Mouse (Mus musculus) heart, adult 2 months (tissue): ENCODE measurements around the gene Ccnb1. TPM values are rescaled to one million over a fixed set of nuclear protein-coding genes. Genes with fewer than 3 reads are reported as not detected.

Experiments
- DNase-seq, 2 experiments: peaks; one replicate each; pipeline ENCODE4 v3.0.0; 2021
- H3K27ac ChIP-seq: fragments of 200-600 bp; 2 replicates; pipeline ENCODE4 v1.8.1; 2022
- H3K27me3 ChIP-seq: fragments of 200-500 bp; 2 replicates; pipeline ENCODE4 v1.6.1; 2012; ENCODE audit warnings: mild to moderate bottlenecking, low read length, inconsistent platforms, mixed read lengths; ENCODE audit not compliant: control insufficient read depth, insufficient read depth
- H3K36me3 ChIP-seq: fragments of 200-500 bp; 2 replicates; pipeline ENCODE4 v1.6.1; 2012; ENCODE audit warnings: low read length, inconsistent platforms; ENCODE audit not compliant: control insufficient read depth, insufficient read depth
- H3K4me1 ChIP-seq: fragments of 200-500 bp; 2 replicates; pipeline ENCODE4 v1.6.1; 2011; ENCODE audit warnings: low read length; ENCODE audit not compliant: control insufficient read depth, insufficient read depth
- H3K4me3 ChIP-seq: fragments of 200-600 bp; 2 replicates; pipeline ENCODE4 v1.8.1; 2022
- H3K79me2 ChIP-seq: fragments of 200-500 bp; replicated peaks from 2 replicates; pipeline ENCODE4 v1.6.1; 2012; ENCODE audit warnings: mild to moderate bottlenecking, inconsistent platforms, low read length, moderate library complexity, mixed read lengths; ENCODE audit not compliant: control insufficient read depth, insufficient read depth
- H3K9ac ChIP-seq: fragments of 200-500 bp; 2 replicates; pipeline ENCODE4 v1.6.1; 2012; ENCODE audit warnings: low read depth, mild to moderate bottlenecking, control low read depth, inconsistent platforms, low read length, mixed read lengths
- CTCF ChIP-seq: fragments of 200-600 bp; IDR thresholded peaks from 2 replicates; pipeline ENCODE4 v1.8.1; 2022; ENCODE audit warnings: antibody characterized with exemption, mild to moderate bottlenecking, moderate library complexity
- EP300 ChIP-seq: fragments of 200-500 bp; IDR thresholded peaks from 2 replicates; pipeline ENCODE4 v1.6.1; 2011; ENCODE audit warnings: low read depth, low read length, control low read depth; ENCODE audit not compliant: insufficient read depth
- POLR2A ChIP-seq: fragments of 200-500 bp; IDR thresholded peaks from 2 replicates; pipeline ENCODE4 v1.6.1; 2011; ENCODE audit warnings: mild to moderate bottlenecking, low read depth, low read length, control low read depth; ENCODE audit not compliant: insufficient read depth
- WGBS: fragments of 180-500 bp; shearing (Covaris S2); methylation state at CpG from one replicate; pipeline ENCODE4 v1.1.7; 2018; 5-methylcytosine and 5-hydroxymethylcytosine counted together
- intact Hi-C: fragments of 180-260 bp; cut with DNase I; formaldehyde crosslinking; loops from one replicate; pipeline ENCODE4 v1.15.1; 2025
- long read RNA-seq: library from polyadenylated mRNA; stranded (forward); transcript quantifications from one replicate; pipeline ENCODE4 v2.0.0, GENCODE M21; 2021
- polyA plus RNA-seq: library from polyadenylated mRNA; depleted of rRNA; stranded (reverse); fragments of >200 nt; gene quantifications from 2 replicates; pipeline ENCODE4 v1.2.3, GENCODE M21; 2012; rRNA removed
- total RNA-seq, 2 experiments: library from RNA; stranded (reverse); gene quantifications; 2 replicates each; pipeline ENCODE4 v1.2.3; 2021

Ccnb1 gene
- total RNA-seq = under 1 TPM; 0.21 to 0.41 TPM
- 0.35 and 0.59 TPM in 2 replicates for polyA plus RNA-seq
- long read RNA-seq = 0 reads

GRCm38 (mm10) chr13:100786414-100786867 lies at the start of gene Ccnb1:
TSS of gene Ccnb1 (minus strand) at chr13:100786570.
- Histone ChIP-seq H3K79me2 (no peaks in the 10 kb centered on the region), H3K9ac (peak within 1 kb of the TSS; percentile 19; the same call in 1 of the 2 replicates), H3K4me3 (peak within 1 kb of the TSS; percentile 59), H3K27ac (peak within 1 kb of the TSS; percentile 26; the same call in 1 of the 2 replicates), H3K4me1 (no peaks in the 10 kb centered on the region; the same call in 1 of the 2 replicates), H3K36me3 (no peaks in the 10 kb centered on the region), H3K27me3 (no peaks in the 10 kb centered on the region)
- WGBS = under 1% methylated on average over 35 of the region's 35 CpGs
- DNase-seq = peak; percentile 91 to 92
- peak; percentile 27; the same call in 1 of the 2 replicates for TF ChIP-seq POLR2A
- TF ChIP-seq CTCF = peak; percentile 54
- TF ChIP-seq EP300 = no peak
- intact Hi-C loops = loop anchor here (1.0 to 2.0 kb wide), 2 partner anchors 42 to 47 kb away; partner anchors contain the start of genes Mrps36 and Slc30a5

GRCm38 (mm10) chr13:100834777-100835176 lies 48.4 kb upstream of the Ccnb1 start:
- no peaks in the 10 kb centered on the region for H3K27me3 ChIP-seq
- H3K4me3 ChIP-seq = no peak overlapping the region
- H3K27ac ChIP-seq = no peak overlapping the region
- peaks cover 1% of the 10 kb centered on the region; the same call in 1 of the 2 replicates for H3K79me2 ChIP-seq
- H3K36me3 ChIP-seq = peaks cover 7% of the 10 kb centered on the region; the same call in 1 of the 2 replicates
- H3K4me1 ChIP-seq = peaks cover 5% of the 10 kb centered on the region
- no peak for DNase-seq
- TF ChIP-seq EP300 (no peak), CTCF (no peak), POLR2A (no peak)
- H3K9ac ChIP-seq = no peak overlapping the region
- intact Hi-C loops = no loop called here

- peak overlapping the region; percentile 100; the same call in 1 of the 2 replicates for H3K4me3 ChIP-seq
- intact Hi-C loops = loop anchor here (1.0 to 2.0 kb wide), 2 partner anchors 47 to 89 kb away; partner anchors contain the start of genes Ccnb1 and Mrps36
Observed at GRCm38 (mm10) chr13:100833640-100834002, 47.3 kb upstream of the Ccnb1 start.

DNA sequence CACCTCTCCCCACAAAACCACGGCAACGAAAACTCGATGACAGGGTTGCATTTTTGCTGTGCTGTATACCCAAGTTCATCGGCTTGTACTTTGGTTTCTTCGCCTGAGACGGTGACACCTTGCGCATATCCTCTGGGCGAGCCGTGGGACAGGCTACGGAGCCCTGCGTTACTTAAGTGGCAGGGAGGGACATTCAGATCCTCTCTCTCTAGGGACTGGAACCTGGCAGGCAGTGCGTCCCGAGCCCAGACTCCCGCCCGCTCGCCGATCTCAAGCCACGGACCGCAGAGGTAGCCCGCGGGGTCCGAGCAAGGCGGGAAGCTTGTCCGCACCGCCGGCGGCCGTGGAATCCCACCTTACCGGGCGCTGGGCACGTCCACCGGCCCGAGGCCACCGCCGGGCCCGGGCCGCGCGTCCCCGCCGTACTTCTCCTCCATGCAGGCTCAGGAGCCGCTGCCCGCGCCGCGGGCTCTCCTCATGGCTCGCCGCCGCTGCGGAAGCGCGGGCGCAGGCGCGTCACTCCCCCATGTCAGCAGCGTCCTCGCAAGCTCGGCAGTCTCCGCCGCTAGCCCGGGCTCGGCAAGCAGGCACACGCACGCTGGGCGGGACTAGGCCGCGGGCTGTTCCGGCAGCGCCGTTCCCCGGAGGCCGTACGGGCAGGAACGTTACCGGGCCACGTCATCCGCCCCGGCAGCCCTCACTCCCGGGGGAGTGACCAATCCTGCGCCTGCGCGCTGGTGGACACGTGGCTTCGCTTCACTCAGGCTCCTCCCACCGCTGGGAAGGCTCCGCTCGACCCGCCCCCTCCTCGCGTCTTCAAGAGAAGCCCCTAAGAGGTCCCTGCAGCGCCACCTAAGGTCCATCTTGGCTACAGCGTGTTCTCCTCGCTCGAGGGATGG lies 46.6 kb upstream of the Ccnb1 start, which contains the start of gene Slc30a5:
TSS of gene Slc30a5 (minus strand) at position 687 of the 899 bp plus-strand sequence.
- Histone ChIP-seq H3K27ac (peak within 1 kb of the TSS; percentile 94), H3K36me3 (peaks cover 7% of the 10 kb centered on the region; the same call in 1 of the 2 replicates), H3K79me2 (peaks cover 1% of the 10 kb centered on the region; the same call in 1 of the 2 replicates), H3K4me1 (peaks cover 5% of the 10 kb centered on the region), H3K4me3 (peak within 1 kb of the TSS; percentile 100), H3K9ac (peak within 1 kb of the TSS; percentile 89), H3K27me3 (no peaks in the 10 kb centered on the region)
- peak; percentile 60; the same call in 1 of the 2 replicates for TF ChIP-seq EP300
- TF ChIP-seq CTCF = peak; percentile 93
- TF ChIP-seq POLR2A = peak; percentile 81
- DNase-seq = peak; percentile 99
- intact Hi-C loops = loop anchor here (1.0 to 2.0 kb wide), 2 partner anchors 47 to 88 kb away; partner anchors contain the start of genes Ccnb1 and Mrps36
- WGBS = under 1% methylated on average over 94 of the region's 94 CpGs

More at GRCm38 (mm10) chr13:100833640-100834002, 47.3 kb upstream of the Ccnb1 start:
- H3K27ac ChIP-seq = no peak overlapping the region
- 42% methylated on average over 6 of the region's 6 CpGs for WGBS
- peaks cover 5% of the 10 kb centered on the region for H3K4me1 ChIP-seq
- H3K36me3 ChIP-seq = peaks cover 7% of the 10 kb centered on the region; the same call in 1 of the 2 replicates
- H3K79me2 ChIP-seq = peaks cover 1% of the 10 kb centered on the region; the same call in 1 of the 2 replicates
- no peak for TF ChIP-seq EP300
- no peak for TF ChIP-seq CTCF
- no peak for TF ChIP-seq POLR2A
- DNase-seq = no peak
- H3K27me3 ChIP-seq = no peaks in the 10 kb centered on the region
- no peak overlapping the region for H3K9ac ChIP-seq

GRCm38 (mm10) chr13:100832188-100832587 lies 45.8 kb upstream of the Ccnb1 start:
- DNase-seq = no peak
- Histone ChIP-seq H3K36me3 (peaks cover 7% of the 10 kb centered on the region; the same call in 1 of the 2 replicates), H3K27me3 (no peaks in the 10 kb centered on the region), H3K27ac (peak overlapping the region; percentile 94), H3K4me3 (peak overlapping the region; percentile 100), H3K79me2 (peaks cover 1% of the 10 kb centered on the region; the same call in 1 of the 2 replicates), H3K9ac (peak overlapping the region; percentile 89), H3K4me1 (peaks cover 5% of the 10 kb centered on the region)
- TF ChIP-seq POLR2A (no peak), CTCF (no peak), EP300 (no peak)
- intact Hi-C loops = loop anchor here (2.0 kb wide), 1 partner anchor 87 kb away; the partner anchor contains the start of gene Mrps36
- 2% methylated on average over 8 of the region's 8 CpGs for WGBS
